Mouse (Mus musculus): ENCODE data around the gene Gm4559.
"Not testable (repeated sequence)": the region's sequence is repeated elsewhere in the genome, so short reads cannot be mapped to it uniquely, and the experiment has no call there.

The Gm4559 gene

DNA sequence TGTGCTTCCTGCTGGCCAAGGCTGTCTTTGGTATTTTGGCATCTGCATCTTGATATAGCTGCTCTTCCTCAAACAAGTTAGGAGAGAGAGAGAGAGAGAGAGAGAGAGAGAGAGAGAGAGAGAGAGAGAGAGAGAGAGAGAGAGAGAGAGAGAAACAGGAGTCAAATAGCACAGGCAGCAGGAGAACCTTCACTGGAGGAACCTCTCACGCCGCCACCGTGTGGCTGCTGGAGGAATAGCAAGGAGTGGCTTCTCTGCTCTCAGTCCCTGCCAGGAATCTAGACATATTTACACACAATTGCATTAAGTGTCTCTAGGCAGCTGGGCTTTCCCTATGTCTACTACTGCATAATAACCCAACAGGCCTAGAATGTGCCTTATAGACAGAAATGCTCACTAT is 4.0 kb upstream of the Gm4559 start:
- DNase-seq (ENCODE audit: low spot score) = peak; percentile 71

DNA sequence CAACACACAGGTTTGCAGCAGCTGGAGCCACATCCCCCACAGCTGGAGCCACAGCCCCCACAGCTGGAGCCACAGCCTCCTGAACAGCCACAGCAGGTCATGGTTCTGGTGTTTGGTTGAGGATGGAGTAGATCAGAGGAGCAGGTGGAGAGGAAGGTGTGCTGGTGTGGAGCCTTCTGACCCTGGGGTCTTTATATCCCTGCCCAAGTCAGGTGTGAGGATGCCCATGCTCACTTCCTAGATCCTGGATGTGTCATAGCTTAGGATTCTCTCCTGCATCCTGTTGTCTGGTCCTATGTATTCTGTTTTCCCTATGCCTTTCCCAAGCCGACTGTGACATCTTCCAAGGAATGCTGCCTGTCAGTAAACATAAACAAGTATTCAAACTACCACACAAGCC is 15.9 kb downstream of the Gm4559 start, which contains the start of gene Gm2431:
Gene Gm2431, minus strand, starts transcription at position 101 of the 400 bp plus-strand sequence.
- not testable (repeated sequence) for DNase-seq (ENCODE audit: low spot score)

DNA sequence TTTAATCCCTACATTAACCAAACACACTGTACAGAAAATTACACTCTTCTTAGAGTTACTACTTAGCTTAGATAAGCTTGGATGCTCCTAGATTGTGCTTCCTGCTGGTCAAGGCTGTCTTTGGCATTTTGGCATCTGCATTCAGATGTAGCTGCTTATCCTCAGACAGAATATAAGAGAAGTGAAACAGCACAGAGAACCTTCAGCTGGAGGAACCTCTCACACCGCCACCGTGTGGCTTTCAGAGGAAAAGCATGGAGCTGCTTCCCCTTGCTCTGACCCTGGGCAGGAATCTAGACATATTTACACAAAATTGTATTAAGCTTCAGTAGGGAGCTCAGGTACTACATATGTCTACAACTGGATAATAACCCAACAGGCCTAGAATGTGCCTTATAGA is 18.6 kb downstream of the Gm4559 start:
- DNase-seq (ENCODE audit: low spot score) = peak; percentile 28

DNA sequence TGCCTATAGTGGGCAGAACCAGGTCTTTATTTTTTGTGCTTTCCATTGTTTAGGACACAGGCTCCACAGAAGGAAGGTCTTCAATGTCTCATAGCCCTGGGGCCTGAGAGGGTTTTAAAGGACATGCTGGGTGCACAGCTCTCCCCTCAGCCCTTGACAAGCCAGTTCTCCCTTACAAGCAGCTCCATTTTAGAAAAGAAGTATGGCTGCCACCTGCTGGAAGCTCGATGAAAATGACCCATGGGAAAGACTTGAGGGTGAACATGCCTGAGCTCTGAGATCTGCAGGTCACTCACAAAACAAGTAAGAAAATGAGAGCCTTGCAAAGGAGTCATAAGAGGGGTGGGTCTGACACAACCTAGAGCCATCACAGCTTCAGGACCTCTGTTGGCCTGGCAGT is 24.3 kb downstream of the Gm4559 start:
- DNase-seq (ENCODE audit: low spot score) = peak; percentile 25

DNA sequence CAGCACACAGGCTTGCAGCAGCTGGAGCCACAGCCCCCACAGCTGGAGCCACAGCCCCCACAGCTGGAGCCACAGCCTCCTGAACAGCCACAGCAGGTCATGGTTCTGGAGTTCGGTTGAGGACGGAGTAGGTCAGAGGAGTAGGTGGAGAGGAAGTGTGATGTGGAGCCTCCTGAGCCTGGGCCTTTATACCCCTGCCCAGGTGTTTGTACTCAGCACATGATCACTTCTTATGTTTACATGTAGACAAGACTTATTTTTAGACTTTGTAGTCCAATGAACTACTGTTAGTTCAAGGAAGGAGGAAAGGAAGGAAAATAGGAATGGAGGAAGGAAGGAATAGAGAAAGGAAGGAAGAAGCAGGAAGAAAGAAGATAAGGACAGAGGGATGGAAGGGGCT is 33.2 kb downstream of the Gm4559 start, which contains the start of gene Gm40460:
Gene Gm40460, minus strand, starts transcription at position 101 of the 400 bp plus-strand sequence.
- DNase-seq (ENCODE audit: low spot score) = no peak

DNA sequence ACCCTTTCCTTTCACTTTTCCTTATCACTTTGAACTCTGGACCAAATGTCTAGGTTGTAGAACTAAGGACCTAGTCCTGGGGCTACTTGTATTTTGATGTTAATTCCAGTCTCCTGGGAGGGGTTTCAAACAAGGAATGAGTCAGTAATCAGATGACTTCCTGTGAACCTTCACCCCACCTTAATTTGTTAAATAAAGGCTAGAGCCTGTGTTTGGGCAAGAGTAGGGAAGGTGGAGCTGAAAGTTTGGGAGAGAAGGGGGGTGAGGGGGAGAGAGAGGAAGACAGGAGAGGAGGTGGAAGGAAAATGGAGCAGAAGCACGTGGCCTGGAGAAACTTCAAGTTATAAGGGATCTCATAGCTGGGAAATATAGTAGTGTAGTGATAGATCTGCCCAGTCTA is 42.6 kb downstream of the Gm4559 start:
- DNase-seq (ENCODE audit: low spot score) = no peak

DNA sequence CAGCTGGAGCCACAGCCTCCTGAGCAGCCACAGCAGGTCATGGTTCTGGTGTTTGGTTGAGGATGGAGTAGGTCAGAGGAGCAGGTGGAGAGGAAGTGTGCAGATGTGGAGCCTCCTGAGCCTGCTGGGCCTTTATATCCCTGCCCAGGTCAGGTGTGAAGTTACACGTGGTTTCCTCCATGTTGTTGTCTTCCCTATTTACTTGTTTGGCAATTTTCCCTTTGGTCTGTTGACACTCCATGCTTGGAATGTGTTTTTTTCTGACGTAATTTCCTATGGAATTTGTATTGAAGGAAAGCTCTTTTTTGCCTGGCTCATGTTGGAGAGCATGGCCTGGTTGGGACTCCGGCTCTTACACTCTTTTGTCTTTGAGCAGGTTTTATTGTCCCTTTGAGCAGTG is 44.3 kb downstream of the Gm4559 start, which contains the start of gene Krtap5-5:
Gene Krtap5-5, minus strand, starts transcription at position 101 of the 400 bp plus-strand sequence.
- DNase-seq (ENCODE audit: low spot score) = not testable (repeated sequence)

DNA sequence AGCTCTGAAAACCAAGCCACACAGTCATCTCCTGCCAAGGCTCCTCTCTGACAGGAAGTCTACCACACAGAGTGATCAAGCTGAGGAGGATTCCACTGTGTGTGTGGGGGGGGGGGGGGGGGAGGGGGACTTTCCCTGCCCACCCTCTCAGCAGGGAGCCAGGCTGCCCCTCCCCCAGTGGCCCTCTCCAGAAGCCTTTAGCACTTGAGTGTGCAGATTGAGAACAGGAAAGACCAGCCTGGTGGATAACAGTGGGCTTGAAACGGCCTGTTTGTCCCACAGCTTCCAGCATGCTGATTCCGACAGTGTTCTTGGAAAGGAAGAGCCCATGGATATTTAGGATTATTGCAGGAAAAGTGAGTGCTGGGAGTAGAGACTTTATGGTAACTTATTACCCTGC is 49.6 kb downstream of the Gm4559 start:
- DNase-seq (ENCODE audit: low spot score) = no peak

Data from MN1 (cell line).